Mouse (Mus musculus) C2C12 (cell line): Measurements from ENCODE around the gene Gm5105.

Experiments
- CTCF ChIP-seq: IDR thresholded peaks from one replicate; pipeline ENCODE4 v1.5.1; 2011; ENCODE audit not compliant: control insufficient read depth, insufficient read depth, insufficient read length
- FOSL1 ChIP-seq: IDR thresholded peaks from one replicate; pipeline ENCODE4 v1.8.0; 2011; ENCODE audit warnings: mild to moderate bottlenecking, low read length; ENCODE audit not compliant: poor library complexity, insufficient read depth, severe bottlenecking

DNA sequence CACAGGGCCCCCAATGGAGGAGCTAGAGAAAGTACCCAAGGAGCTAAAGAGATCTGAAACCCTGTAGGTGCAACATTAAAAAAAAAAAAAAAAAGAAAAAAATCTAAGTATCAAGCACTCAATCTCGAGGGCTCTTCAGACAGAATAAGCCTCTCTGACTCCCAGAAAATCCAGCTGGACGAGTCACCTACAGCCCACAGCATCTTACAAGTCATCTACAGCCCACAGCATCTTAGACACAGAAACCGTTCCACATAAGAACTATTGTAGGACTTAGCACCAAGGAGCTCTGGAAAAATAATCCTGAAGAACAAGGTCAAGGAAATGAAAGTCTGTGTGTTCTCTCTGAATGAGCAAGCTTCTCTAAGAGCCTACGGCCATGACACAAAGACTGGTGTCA is 34.7 kb upstream of the Gm5105 start:
- TF ChIP-seq CTCF (no peak), FOSL1 (no peak)
